Mouse (Mus musculus): ENCODE results near the gene Atxn1.

GRCm38 (mm10) chr13:45688864-45689263 lies 275.9 kb downstream of the Atxn1 start:
- TF ChIP-seq ZKSCAN1 (IDR thresholded peaks at IDR 0.05; ENCODE audit: low read depth, low read length) (no peak), TAL1 (IDR thresholded peaks at IDR 0.05; ENCODE audit: low read length) (no peak), JUND (IDR thresholded peaks at IDR 0.05; ENCODE audit: low read depth, low read length) (no peak), CTCF (IDR thresholded peaks at IDR 0.05 in 2 of 3, conservative IDR thresholded peaks at IDR 0.05 in 1 of 3; ENCODE audit: control insufficient read depth in 1 of 3, insufficient read depth in 1 of 3, low read depth in 2 of 3, low read length in 3 of 3, poor library complexity in 1 of 3, severe bottlenecking in 1 of 3) (no peak), CHD2 (IDR thresholded peaks at IDR 0.05; ENCODE audit: low read length) (no peak), CHD1 (IDR thresholded peaks at IDR 0.05; ENCODE audit: low read depth, low read length) (no peak), USF2 (IDR thresholded peaks at IDR 0.05; ENCODE audit: borderline replicate concordance in 1 of 2, insufficient read depth in 1 of 2, low read depth in 1 of 2, low read length in 2 of 2) (no peak), MAX (IDR thresholded peaks at IDR 0.05; ENCODE audit: low read length) (no peak), GATA1 (IDR thresholded peaks at IDR 0.05; ENCODE audit: low read depth, low read length) (no peak), USF1 (IDR thresholded peaks at IDR 0.05; ENCODE audit: low read depth, low read length) (no peak), POLR2A (IDR thresholded peaks at IDR 0.05; ENCODE audit: control insufficient read depth in 1 of 2, insufficient read depth in 1 of 2, low read depth in 1 of 2, low read length in 2 of 2, poor library complexity in 1 of 2) (no peak), NRF1 (IDR thresholded peaks at IDR 0.05; ENCODE audit: insufficient read depth, low read depth, low read length, poor library complexity, severe bottlenecking) (no peak), SIN3A (IDR thresholded peaks at IDR 0.05; ENCODE audit: low read length) (no peak)
